Comparison of ENCODE assay signal across 8 mouse cellular contexts in the genomic region with DNA sequence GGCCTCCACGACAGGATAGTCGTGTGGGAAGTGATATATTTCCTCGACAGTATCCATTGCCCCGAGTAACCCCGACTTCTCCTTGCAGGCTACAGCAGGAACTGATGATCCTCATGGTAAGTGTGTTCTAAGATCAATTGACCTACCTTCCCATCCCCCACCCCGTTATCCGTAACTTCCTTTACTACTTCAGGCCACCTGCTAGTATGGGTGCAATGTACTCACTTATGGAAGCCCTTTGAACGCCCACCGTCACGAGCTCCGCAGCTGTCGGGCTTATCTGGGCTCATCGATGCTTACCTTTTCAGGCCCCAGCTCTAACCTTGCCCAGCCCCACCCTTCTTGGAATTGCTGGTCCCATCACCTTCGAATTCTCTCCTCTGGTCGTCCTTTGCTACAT. TPM values are rescaled to one million over a fixed set of nuclear protein-coding genes. Genes with fewer than 3 reads are reported as not detected.
A peak's percentile ranks its signal among the peaks of the same experiment; 100 is the strongest.
DNase-seq lines count a peak whose midpoint lies in the region; ATAC-seq and TF ChIP-seq lines count a peak whose summit lies in the region.

No protein-coding gene starts in this region.

- H3K36me3 ChIP-seq in lung, postnatal 0 days (ENCODE audit: insufficient read depth, low read length): no peaks in the 10 kb centered on the region; the same call in 1 of the 2 replicates
- peaks cover 48% of the 10 kb centered on the region for H3K36me3 ChIP-seq in limb, embryonic 15.5 days
- peaks cover 16% of the 10 kb centered on the region for H3K36me3 ChIP-seq in stomach, embryonic 15.5 days

- peak overlapping the region; percentile 47; the same call in 1 of the 2 replicates for H3K9ac ChIP-seq in lung, postnatal 0 days (replicated peaks; ENCODE audit: low read depth)
- H3K9ac ChIP-seq in limb, embryonic 15.5 days: peak overlapping the region; percentile 72
- H3K9ac ChIP-seq in stomach, embryonic 15.5 days: peak overlapping the region; percentile 85

- H3K9me3 ChIP-seq in lung, postnatal 0 days (ENCODE audit: low read length): no peaks in the 10 kb centered on the region
- H3K9me3 ChIP-seq in limb, embryonic 15.5 days: no peaks in the 10 kb centered on the region
- H3K9me3 ChIP-seq in stomach, embryonic 15.5 days: no peaks in the 10 kb centered on the region

- no peak for DNase-seq in lung, postnatal 0 days (ENCODE audit: low spot score)
- no peak for DNase-seq in lung, postnatal 36 days
- DNase-seq in cerebellum, postnatal 25 days: no peak
- DNase-seq in adrenal gland, postnatal 4 days (ENCODE audit: low spot score in 2 of 2): no peak
- DNase-seq in ovary, adult 18-20 months (ENCODE audit: low spot score): no peak

- ATAC-seq in lung, postnatal 0 days: no peak
- peak; percentile 15 for ATAC-seq in erythroblast, adult 5-6 weeks (replicated peaks; ENCODE audit: low FRiP score, poor library complexity, severe bottlenecking)
- no peak for ATAC-seq in limb, embryonic 15.5 days (ENCODE audit: insufficient number of reproducible peaks, low FRiP score, low TSS enrichment, low read depth)
- ATAC-seq in stomach, embryonic 15.5 days (ENCODE audit: insufficient read depth, low FRiP score, low read depth): no peak

- TF ChIP-seq CTCF in lung, postnatal 0 days (IDR thresholded peaks at IDR 0.05): no peak

- H3K27me3 ChIP-seq in lung, postnatal 0 days (replicated peaks; ENCODE audit: insufficient read depth, low read length): no peaks in the 10 kb centered on the region
- no peaks in the 10 kb centered on the region for H3K27me3 ChIP-seq in limb, embryonic 15.5 days
- H3K27me3 ChIP-seq in stomach, embryonic 15.5 days (replicated peaks): no peaks in the 10 kb centered on the region

- peak overlapping the region; percentile 98 for H3K4me2 ChIP-seq in lung, postnatal 0 days (replicated peaks; ENCODE audit: low read depth, low read length)
- peak overlapping the region; percentile 94 for H3K4me2 ChIP-seq in limb, embryonic 15.5 days
- H3K4me2 ChIP-seq in stomach, embryonic 15.5 days: peak overlapping the region; percentile 88

- WGBS in lung, postnatal 0 days: 2% methylated on average over 15 of the region's 15 CpGs
- WGBS in limb, embryonic 15.5 days: 2% methylated on average over 15 of the region's 15 CpGs
- WGBS in stomach, embryonic 15.5 days: under 1% methylated on average over 15 of the region's 15 CpGs

- H3K4me1 ChIP-seq in lung, postnatal 0 days (ENCODE audit: insufficient read depth, low read depth, low read length): peaks cover 8% of the 10 kb centered on the region
- peaks cover 26% of the 10 kb centered on the region for H3K4me1 ChIP-seq in limb, embryonic 15.5 days
- peaks cover 13% of the 10 kb centered on the region for H3K4me1 ChIP-seq in stomach, embryonic 15.5 days

- TF ChIP-seq EP300 in lung, postnatal 0 days (IDR thresholded peaks at IDR 0.05): no peak

- no peak overlapping the region for H3K27ac ChIP-seq in lung, postnatal 0 days (ENCODE audit: low read length)
- peak overlapping the region; percentile 43; the same call in 1 of the 2 replicates for H3K27ac ChIP-seq in limb, embryonic 15.5 days
- H3K27ac ChIP-seq in stomach, embryonic 15.5 days: peak overlapping the region; percentile 65

- H3K4me3 ChIP-seq in lung, postnatal 0 days (ENCODE audit: low read depth, low read length): peak overlapping the region; percentile 72
- peak overlapping the region; percentile 88 for H3K4me3 ChIP-seq in limb, embryonic 15.5 days
- peak overlapping the region; percentile 97 for H3K4me3 ChIP-seq in stomach, embryonic 15.5 days (replicated peaks)

RNA-seq across cellular contexts. Expression of a gene that starts 0.6 kb away (rescaled TPM):
- polyA plus RNA-seq in lung, postnatal 0 days (2015; fragmentation: Nextera tagmentation; extraction: Ambion mirVana): 21.1 and 33.3 TPM in 2 replicates
- total RNA-seq in erythroblast, adult 5-6 weeks (2015; ENCODE audit: low replicate concordance): 268 and 318 TPM in 2 replicates
- 123 and 215 TPM in 2 replicates for total RNA-seq in erythroblast, adult 5-6 weeks (2017; ENCODE audit: low replicate concordance)
- 293 and 311 TPM in 2 replicates for polyA plus RNA-seq in limb, embryonic 15.5 days (2015; fragmentation: Nextera tagmentation; extraction: Ambion mirVana)
- 428 and 438 TPM in 2 replicates for polyA plus RNA-seq in stomach, embryonic 15.5 days (2015; fragmentation: Nextera tagmentation; extraction: Ambion mirVana)
- total RNA-seq in adrenal gland, postnatal 4 days (2021): 10 to 100 TPM; 48.4 to 64.6 TPM

RNA-seq across cellular contexts. Expression of a gene that starts 9.5 kb away (rescaled TPM):
- 0.47 and 1.2 TPM in 2 replicates for polyA plus RNA-seq in lung, postnatal 0 days (2015; fragmentation: Nextera tagmentation; extraction: Ambion mirVana)
- not detected in 2 replicates for total RNA-seq in erythroblast, adult 5-6 weeks (2015; ENCODE audit: low replicate concordance)
- total RNA-seq in erythroblast, adult 5-6 weeks (2017; ENCODE audit: low replicate concordance): not detected in 2 replicates
- 350 and 1,119 TPM in 2 replicates for polyA plus RNA-seq in limb, embryonic 15.5 days (2015; fragmentation: Nextera tagmentation; extraction: Ambion mirVana)
- polyA plus RNA-seq in stomach, embryonic 15.5 days (2015; fragmentation: Nextera tagmentation; extraction: Ambion mirVana): 8.1 and 16.8 TPM in 2 replicates
- 100 to 1,000 TPM in 1 of 2 experiments, 10 to 100 TPM in 1; 94.0 to 231 TPM for total RNA-seq in adrenal gland, postnatal 4 days (2021)

RNA-seq across cellular contexts. Expression of a gene that starts 15.3 kb away (rescaled TPM):
- polyA plus RNA-seq in lung, postnatal 0 days (2015; fragmentation: Nextera tagmentation; extraction: Ambion mirVana): 27.4 and 28.6 TPM in 2 replicates
- 2.1 and 2.9 TPM in 2 replicates for total RNA-seq in erythroblast, adult 5-6 weeks (2015; ENCODE audit: low replicate concordance)
- 0.43 and 0.98 TPM in 2 replicates for total RNA-seq in erythroblast, adult 5-6 weeks (2017; ENCODE audit: low replicate concordance)
- polyA plus RNA-seq in limb, embryonic 15.5 days (2015; fragmentation: Nextera tagmentation; extraction: Ambion mirVana): 33.8 and 40.5 TPM in 2 replicates
- 24.6 and 24.8 TPM in 2 replicates for polyA plus RNA-seq in stomach, embryonic 15.5 days (2015; fragmentation: Nextera tagmentation; extraction: Ambion mirVana)
- 10 to 100 TPM; 40.5 to 42.9 TPM for total RNA-seq in adrenal gland, postnatal 4 days (2021)

RNA-seq across cellular contexts. Expression of a gene that starts 24.5 kb away (rescaled TPM):
- polyA plus RNA-seq in lung, postnatal 0 days (2015; fragmentation: Nextera tagmentation; extraction: Ambion mirVana): 47.1 and 47.2 TPM in 2 replicates
- total RNA-seq in erythroblast, adult 5-6 weeks (2015; ENCODE audit: low replicate concordance): 79.2 and 130 TPM in 2 replicates
- 137 and 237 TPM in 2 replicates for total RNA-seq in erythroblast, adult 5-6 weeks (2017; ENCODE audit: low replicate concordance)
- polyA plus RNA-seq in limb, embryonic 15.5 days (2015; fragmentation: Nextera tagmentation; extraction: Ambion mirVana): 61.0 and 63.9 TPM in 2 replicates
- polyA plus RNA-seq in stomach, embryonic 15.5 days (2015; fragmentation: Nextera tagmentation; extraction: Ambion mirVana): 60.9 and 64.7 TPM in 2 replicates
- total RNA-seq in adrenal gland, postnatal 4 days (2021): 10 to 100 TPM; 50.1 to 54.2 TPM

RNA-seq across cellular contexts. Expression of a gene that starts 24.5 kb away (rescaled TPM):
- polyA plus RNA-seq in lung, postnatal 0 days (2015; fragmentation: Nextera tagmentation; extraction: Ambion mirVana): 6.4 and 6.6 TPM in 2 replicates
- total RNA-seq in erythroblast, adult 5-6 weeks (2015; ENCODE audit: low replicate concordance): 16.7 and 19.9 TPM in 2 replicates
- total RNA-seq in erythroblast, adult 5-6 weeks (2017; ENCODE audit: low replicate concordance): 10.0 and 12.8 TPM in 2 replicates
- polyA plus RNA-seq in limb, embryonic 15.5 days (2015; fragmentation: Nextera tagmentation; extraction: Ambion mirVana): 0.41 and 0.50 TPM in 2 replicates
- polyA plus RNA-seq in stomach, embryonic 15.5 days (2015; fragmentation: Nextera tagmentation; extraction: Ambion mirVana): 2.2 and 2.3 TPM in 2 replicates
- under 1 TPM; 0.90 to 0.92 TPM for total RNA-seq in adrenal gland, postnatal 4 days (2021)

Comparison
In these comparisons a context has a peak if more than half of its experiments do, and no peak if none do; other contexts are left out.
1. RNA of a gene that starts 9.5 kb away (polyA plus RNA-seq): 350 to 1,119 TPM in limb, embryonic 15.5 days; 8.1 to 16.8 TPM in stomach, embryonic 15.5 days and 0.47 to 1.2 TPM in lung, postnatal 0 days; every median in the first group is over 10 times any median in the second.
2. Peak in every context shown above with its lines, with median percentiles within 50 percentile points of each other: H3K4me2 ChIP-seq, H3K4me3 ChIP-seq and H3K9ac ChIP-seq.